Mouse (Mus musculus) midbrain, embryonic 11.5 days (tissue): ENCODE data around the gene Lcn2. TPM values are rescaled to one million over a fixed set of nuclear protein-coding genes. Genes with fewer than 3 reads are reported as not detected.
A peak's percentile ranks its signal among the peaks of the same experiment; 100 is the strongest.

Experiments used
- ATAC-seq: fragments of 200-750 bp; cut with Nextera tagmentation; 2 replicates; pipeline ENCODE4 v1.8.0; 2017; ENCODE audit warnings: moderate TSS enrichment, moderate library complexity; ENCODE audit not compliant: low FRiP score
- DNase-seq: peaks from one replicate; pipeline ENCODE4 v3.0.0; 2015; ENCODE audit warnings: low spot score; ENCODE audit errors: missing footprints
- H3K27ac ChIP-seq: fragments of 300-500 bp; sonication (generic); 2 replicates; pipeline ENCODE4 v1.5.1; 2014; ENCODE audit warnings: low read depth, low read length
- H3K27me3 ChIP-seq: fragments of 300-500 bp; sonication (generic); 2 replicates; pipeline ENCODE4 v1.6.1; 2014; ENCODE audit warnings: mild to moderate bottlenecking, low read length, moderate library complexity, mixed read lengths; ENCODE audit not compliant: control insufficient read depth, insufficient read depth
- H3K36me3 ChIP-seq: fragments of 300-500 bp; sonication (generic); 2 replicates; pipeline ENCODE4 v1.6.1; 2014; ENCODE audit warnings: mild to moderate bottlenecking, low read length, moderate library complexity, mixed read lengths; ENCODE audit not compliant: control insufficient read depth, insufficient read depth
- H3K4me1 ChIP-seq: fragments of 300-500 bp; sonication (generic); 2 replicates; pipeline ENCODE4 v1.6.1; 2014; ENCODE audit warnings: low read length; ENCODE audit not compliant: control insufficient read depth, insufficient read depth
- H3K4me2 ChIP-seq: fragments of 300-500 bp; sonication (generic); 2 replicates; pipeline ENCODE4 v1.6.1; 2014; ENCODE audit warnings: mild to moderate bottlenecking, moderate library complexity
- H3K4me3 ChIP-seq: fragments of 300-500 bp; sonication (generic); 2 replicates; pipeline ENCODE4 v1.5.1; 2014; ENCODE audit warnings: low read depth, low read length
- H3K9ac ChIP-seq: fragments of 300-500 bp; sonication (generic); 2 replicates; pipeline ENCODE4 v1.6.1; 2014; ENCODE audit warnings: low read length
- H3K9me3 ChIP-seq: fragments of 300-500 bp; sonication (generic); 2 replicates; pipeline ENCODE4 v1.6.1; 2016; ENCODE audit warnings: low read length; ENCODE audit not compliant: control insufficient read depth
- WGBS: fragments of 180-500 bp; shearing (Covaris S2); extraction: QIAGEN DNeasy Blood & Tissue Kit; methylation state at CpG from one replicate; pipeline ENCODE4 v1.1.7; 2014; 5-methylcytosine and 5-hydroxymethylcytosine counted together
- polyA plus RNA-seq: library from polyadenylated mRNA; unstranded; fragments of >200 nt; fragmentation: Nextera tagmentation; extraction: Ambion mirVana; gene quantifications from 2 replicates; pipeline ENCODE4 v1.2.1, GENCODE M21; 2014

Gene Lcn2
- polyA plus RNA-seq, 1 experiment from 2014 or later: 0.30 TPM

GRCm38 (mm10) chr2:32396695-32397094, 8.6 kb upstream of the Lcn2 start:
- Histone ChIP-seq H3K27ac (no peak overlapping the region), H3K9me3 (no peaks in the 10 kb centered on the region), H3K4me1 (peaks cover 10% of the 10 kb centered on the region), H3K27me3 (no peaks in the 10 kb centered on the region), H3K9ac (peak overlapping the region; percentile 80), H3K4me3 (peak overlapping the region; percentile 83), H3K4me2 (peak overlapping the region; percentile 74), H3K36me3 (no peaks in the 10 kb centered on the region)
- no peak for DNase-seq
- WGBS: 0% methylated on average over 15 of the region's 15 CpGs
- no peak for ATAC-seq

GRCm38 (mm10) chr2:32395946-32396621, 8.0 kb upstream of the Lcn2 start:
- under 1% methylated on average over 59 of the region's 59 CpGs for WGBS
- Histone ChIP-seq H3K4me2 (peak overlapping the region; percentile 74), H3K36me3 (no peaks in the 10 kb centered on the region), H3K27ac (peak overlapping the region; percentile 64), H3K27me3 (no peaks in the 10 kb centered on the region), H3K4me3 (peak overlapping the region; percentile 83), H3K9ac (peak overlapping the region; percentile 80), H3K9me3 (no peaks in the 10 kb centered on the region), H3K4me1 (peaks cover 10% of the 10 kb centered on the region)
- ATAC-seq (peak; percentile 95), DNase-seq (no peak)

DNA sequence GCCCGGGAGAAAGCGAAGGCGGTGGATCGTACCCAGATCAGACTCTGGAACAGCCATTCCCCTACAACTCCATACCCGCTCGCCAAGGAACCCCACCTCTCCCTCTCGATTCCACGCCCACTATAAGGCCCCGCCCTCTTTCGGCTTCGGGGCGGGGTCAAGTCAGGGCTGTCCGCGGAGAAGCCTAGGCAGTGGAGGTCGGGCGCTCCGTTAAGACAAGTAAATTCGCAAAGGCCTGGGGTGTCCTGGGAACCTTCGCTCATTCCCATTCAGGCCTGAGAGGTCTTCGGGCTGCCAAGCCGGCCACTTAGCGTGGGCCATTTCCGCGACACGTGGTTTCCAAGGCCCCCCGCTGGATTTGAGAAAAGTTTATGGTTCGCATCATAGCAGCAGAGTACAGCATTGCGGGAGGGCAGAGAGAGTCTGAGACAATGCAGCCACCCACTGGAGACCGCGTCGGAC, 7.5 kb upstream of the Lcn2 start, which contains the start of gene Ptges2:
TSS of gene Ptges2 (plus strand) at position 413 of the 462 bp plus-strand sequence.
- Histone ChIP-seq H3K4me2 (peak within 1 kb of the TSS; percentile 74), H3K36me3 (no peaks in the 10 kb centered on the region), H3K4me1 (peaks cover 10% of the 10 kb centered on the region), H3K9ac (peak within 1 kb of the TSS; percentile 80), H3K9me3 (no peaks in the 10 kb centered on the region), H3K4me3 (peak within 1 kb of the TSS; percentile 83), H3K27ac (peak within 1 kb of the TSS; percentile 64), H3K27me3 (no peaks in the 10 kb centered on the region)
- WGBS: under 1% methylated on average over 31 of the region's 31 CpGs
- DNase-seq (peak; percentile 100), ATAC-seq (peak; percentile 91)

- peak overlapping the region; percentile 83 for H3K4me3 ChIP-seq
- DNase-seq (peak; percentile 89), ATAC-seq (no peak)
- H3K27me3 ChIP-seq: no peaks in the 10 kb centered on the region
- peak overlapping the region; percentile 74 for H3K4me2 ChIP-seq
- H3K4me1 ChIP-seq: peaks cover 10% of the 10 kb centered on the region
- no peaks in the 10 kb centered on the region for H3K36me3 ChIP-seq
- peak overlapping the region; percentile 64; the same call in 1 of the 2 replicates for H3K27ac ChIP-seq
- H3K9me3 ChIP-seq: no peaks in the 10 kb centered on the region
- peak overlapping the region; percentile 80 for H3K9ac ChIP-seq
- WGBS: 3% methylated on average over 8 of the region's 8 CpGs
Observed at GRCm38 (mm10) chr2:32394973-32395372, 6.9 kb upstream of the Lcn2 start.

- no peak for DNase-seq
- Histone ChIP-seq H3K4me3 (no peak overlapping the region), H3K9me3 (no peaks in the 10 kb centered on the region), H3K27ac (no peak overlapping the region), H3K27me3 (no peaks in the 10 kb centered on the region), H3K4me2 (no peak overlapping the region), H3K36me3 (no peaks in the 10 kb centered on the region), H3K9ac (no peak overlapping the region), H3K4me1 (peaks cover 7% of the 10 kb centered on the region)
- no peak for ATAC-seq
- 81% methylated on average over 5 of the region's 5 CpGs for WGBS
Observed at GRCm38 (mm10) chr2:32392063-32392462, 4.0 kb upstream of the Lcn2 start.

- no peak for DNase-seq
- no peaks in the 10 kb centered on the region for H3K36me3 ChIP-seq
- 76% methylated on average over 8 of the region's 8 CpGs for WGBS
- H3K27ac ChIP-seq: no peak overlapping the region
- no peak overlapping the region for H3K4me3 ChIP-seq
- H3K9ac ChIP-seq: no peak overlapping the region
- no peak for ATAC-seq
- no peaks in the 10 kb centered on the region for H3K9me3 ChIP-seq
- H3K4me1 ChIP-seq: peaks cover 3% of the 10 kb centered on the region
- no peak overlapping the region for H3K4me2 ChIP-seq
- H3K27me3 ChIP-seq: no peaks in the 10 kb centered on the region
Observed at GRCm38 (mm10) chr2:32390871-32391270, 2.8 kb upstream of the Lcn2 start.

DNA sequence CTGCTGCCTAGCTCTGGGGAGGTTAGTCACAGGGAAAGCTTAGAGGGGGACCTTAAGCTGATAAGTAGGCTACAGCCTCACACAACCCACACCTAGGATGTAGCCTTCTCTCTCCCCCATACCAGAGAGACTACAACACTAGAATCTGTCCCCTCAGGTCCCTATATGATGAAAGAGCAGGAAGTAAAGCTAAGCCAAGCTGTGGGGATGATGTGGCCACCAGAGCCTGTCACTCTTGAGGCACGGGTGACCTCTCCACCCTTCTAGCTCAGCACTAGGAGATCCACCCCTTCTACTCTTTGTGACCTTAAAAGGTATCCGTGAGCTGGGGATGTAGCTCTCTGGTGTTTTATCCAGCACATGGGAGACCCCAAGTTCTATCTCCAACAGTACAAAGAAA, 1.1 kb upstream of the Lcn2 start:
- 78% methylated on average over 2 of the region's 2 CpGs for WGBS
- ATAC-seq: no peak

GRCm38 (mm10) chr2:32382689-32383088, 5.4 kb downstream of the Lcn2 start:
- H3K4me2 ChIP-seq: no peak overlapping the region
- H3K27me3 ChIP-seq: peaks cover 5% of the 10 kb centered on the region
- H3K4me3 ChIP-seq: no peak overlapping the region
- H3K36me3 ChIP-seq: peaks cover 3% of the 10 kb centered on the region; the same call in 1 of the 2 replicates
- WGBS: 85% methylated on average over 2 of the region's 2 CpGs
- H3K4me1 ChIP-seq: peaks cover 5% of the 10 kb centered on the region; the same call in 1 of the 2 replicates
- ATAC-seq (no peak), DNase-seq (no peak)
- H3K27ac ChIP-seq: no peak overlapping the region
- no peak overlapping the region for H3K9ac ChIP-seq
- H3K9me3 ChIP-seq: no peaks in the 10 kb centered on the region

More for the DNA sequence above, 1.1 kb upstream of the Lcn2 start:
- Histone ChIP-seq H3K27me3 (no peaks in the 10 kb centered on the region), H3K36me3 (no peaks in the 10 kb centered on the region), H3K4me2 (no peak overlapping the region), H3K4me1 (no peaks in the 10 kb centered on the region), H3K9me3 (no peaks in the 10 kb centered on the region), H3K4me3 (no peak overlapping the region), H3K9ac (no peak overlapping the region), H3K27ac (no peak overlapping the region)
- DNase-seq: no peak

GRCm38 (mm10) chr2:32381775-32382223, 6.3 kb downstream of the Lcn2 start, which contains the start of gene 1110008P14Rik:
Gene 1110008P14Rik, minus strand, starts transcription at chr2:32381938.
- Histone ChIP-seq H3K4me3 (peak within 1 kb of the TSS; percentile 62), H3K4me1 (peaks cover 5% of the 10 kb centered on the region; the same call in 1 of the 2 replicates), H3K9me3 (no peaks in the 10 kb centered on the region), H3K27ac (no peak within 1 kb of the TSS), H3K36me3 (peaks cover 6% of the 10 kb centered on the region; the same call in 1 of the 2 replicates), H3K4me2 (peak within 1 kb of the TSS; percentile 96), H3K27me3 (peaks cover 5% of the 10 kb centered on the region), H3K9ac (peak within 1 kb of the TSS; percentile 67)
- DNase-seq (peak; percentile 99), ATAC-seq (peak; percentile 90)
- WGBS: 0% methylated on average over 24 of the region's 47 CpGs
